ENCODE assay signal across 33 mouse cellular contexts in the genomic region with DNA sequence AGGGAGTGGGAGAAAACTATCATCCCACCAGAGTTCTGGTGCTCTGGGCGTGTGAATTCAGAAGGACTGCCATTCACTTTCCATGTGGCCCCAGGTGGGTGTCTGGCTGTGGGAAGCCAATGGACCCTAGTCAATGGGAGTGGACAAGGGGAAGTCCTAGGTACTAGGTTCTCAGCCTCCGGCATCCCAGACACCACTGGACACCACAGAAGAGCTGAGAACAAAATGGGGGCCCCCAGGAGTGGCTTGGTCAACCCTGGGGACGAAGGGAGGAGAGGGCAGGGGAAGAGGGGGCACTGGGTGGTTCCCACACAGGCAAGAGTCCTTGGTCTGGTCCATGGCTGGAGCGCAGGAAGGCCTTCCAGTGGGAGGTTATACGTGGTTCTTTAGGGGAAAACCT.
"Had no signal": no experiment of that assay in that cellular context is flagged by ENCODE, and none has a peak within 500 bp of the region (broad histone marks: within the 10 kb centered on the region; RNA-seq: fewer than 3 reads in every experiment).

No protein-coding gene starts in this region.

- H3K27ac ChIP-seq: heart, embryonic 13.5 days; heart, embryonic 15.5 days; hindbrain, embryonic 10.5 days; hindbrain, embryonic 12.5 days; hindbrain, embryonic 13.5 days; hindbrain, embryonic 14.5 days; hindbrain, embryonic 15.5 days; hindbrain, postnatal 0 days; intestine, embryonic 15.5 days; kidney, embryonic 15.5 days; kidney, postnatal 0 days; layer of hippocampus, adult 2 months; left cerebral cortex, adult 2 months had no signal

- H3K9ac ChIP-seq: heart, embryonic 12.5 days; heart, embryonic 13.5 days; heart, embryonic 15.5 days; hindbrain, embryonic 12.5 days; hindbrain, embryonic 13.5 days; hindbrain, embryonic 14.5 days; hindbrain, embryonic 15.5 days; intestine, embryonic 15.5 days; kidney, embryonic 15.5 days had no signal

- H3K4me1 ChIP-seq: heart, embryonic 12.5 days; heart, embryonic 13.5 days; heart, embryonic 15.5 days; hindbrain, embryonic 10.5 days; hindbrain, embryonic 12.5 days; hindbrain, embryonic 13.5 days; hindbrain, embryonic 15.5 days; intestine, embryonic 15.5 days; kidney, embryonic 15.5 days had no signal

- H3K4me3 ChIP-seq: heart, embryonic 12.5 days; heart, embryonic 13.5 days; heart, embryonic 15.5 days; hindbrain, embryonic 10.5 days; hindbrain, embryonic 12.5 days; hindbrain, embryonic 13.5 days; hindbrain, embryonic 15.5 days; intestine, embryonic 15.5 days; kidney, embryonic 15.5 days; layer of hippocampus, adult 2 months; left cerebral cortex, adult 2 months had no signal

- DNase-seq: heart, postnatal 10 days; heart, postnatal 14 days; heart, postnatal 4 days; kidney, adult 11 months; kidney, adult 18-20 months; kidney, adult 2 months; kidney, adult 8-10 months; kidney, adult 9 months; kidney, postnatal 10 days; kidney, postnatal 14 days; kidney, postnatal 25 days; kidney, postnatal 36 days; kidney, postnatal 4 days; layer of hippocampus, adult 9-11 months; layer of hippocampus, postnatal 36 days had no signal

- H3K4me2 ChIP-seq: heart, embryonic 12.5 days; heart, embryonic 13.5 days; heart, embryonic 15.5 days; hindbrain, embryonic 12.5 days; hindbrain, embryonic 13.5 days; hindbrain, embryonic 14.5 days; hindbrain, embryonic 15.5 days; intestine, embryonic 15.5 days; kidney, embryonic 15.5 days had no signal

- ATAC-seq: hindbrain, embryonic 16.5 days; hindbrain, postnatal 0 days; inflammation-experienced regulatory T-cells, adult 6 months; intestine, embryonic 15.5 days; intestine, embryonic 16.5 days; intestine, postnatal 0 days had no signal

- H3K36me3 ChIP-seq: heart, embryonic 12.5 days; heart, embryonic 13.5 days; heart, embryonic 15.5 days; hindbrain, embryonic 10.5 days; hindbrain, embryonic 12.5 days; hindbrain, embryonic 13.5 days; hindbrain, embryonic 15.5 days; intestine, embryonic 15.5 days; kidney, embryonic 15.5 days had no signal

- H3K27me3 ChIP-seq: heart, embryonic 12.5 days; heart, embryonic 13.5 days; heart, embryonic 15.5 days; hindbrain, embryonic 12.5 days; hindbrain, embryonic 13.5 days; hindbrain, embryonic 15.5 days; intestine, embryonic 15.5 days; kidney, embryonic 15.5 days had no signal

- H3K9me3 ChIP-seq: heart, embryonic 12.5 days; heart, embryonic 13.5 days; heart, embryonic 15.5 days; hindbrain, embryonic 10.5 days; hindbrain, embryonic 12.5 days; hindbrain, embryonic 13.5 days; hindbrain, embryonic 15.5 days; intestine, embryonic 15.5 days; kidney, embryonic 15.5 days had no signal
